Mouse (Mus musculus): Measurements from ENCODE around the gene Atmin. TPM values are rescaled to one million over a fixed set of nuclear protein-coding genes. Genes with fewer than 3 reads are reported as not detected.

Atmin gene
- polyA plus RNA-seq, 1 experiment from 2014 or later = 22.2 TPM

Other genes with a start within 250 kb of the Atmin start
- 11.5 and 12.8 TPM in 2 replicates for gene Cdyl2, start 210.4 kb upstream of the Atmin start, polyA plus RNA-seq (2015; fragmentation: Nextera tagmentation; extraction: Ambion mirVana)
- gene Cmc2, start 21.9 kb upstream of the Atmin start, polyA plus RNA-seq (2015; fragmentation: Nextera tagmentation; extraction: Ambion mirVana) = 26.5 and 28.7 TPM in 2 replicates
- 8.1 and 8.8 TPM in 2 replicates for gene Cenpn, start 21.7 kb upstream of the Atmin start, polyA plus RNA-seq (2015; fragmentation: Nextera tagmentation; extraction: Ambion mirVana)
- 8.8 and 9.1 TPM in 2 replicates for gene 1700030J22Rik, start 35.6 kb downstream of the Atmin start, polyA plus RNA-seq (2015; fragmentation: Nextera tagmentation; extraction: Ambion mirVana)
- gene Gcsh, start 50.1 kb downstream of the Atmin start, polyA plus RNA-seq (2015; fragmentation: Nextera tagmentation; extraction: Ambion mirVana) = 66.3 and 76.9 TPM in 2 replicates
- gene Pkd1l2, start 139.1 kb downstream of the Atmin start, polyA plus RNA-seq (2015; fragmentation: Nextera tagmentation; extraction: Ambion mirVana) = not detected in 2 replicates
- gene Bco1, start 152.5 kb downstream of the Atmin start, polyA plus RNA-seq (2015; fragmentation: Nextera tagmentation; extraction: Ambion mirVana) = 0.19 and 0.32 TPM in 2 replicates
- 3.5 and 3.9 TPM in 2 replicates for gene Gan, start 214.7 kb downstream of the Atmin start, polyA plus RNA-seq (2015; fragmentation: Nextera tagmentation; extraction: Ambion mirVana)